Comparison of ENCODE assay signal across 16 mouse cellular contexts in genomic region chr8:45267611-45268391, GRCm38 (mm10). TPM values are rescaled to one million over a fixed set of nuclear protein-coding genes. Genes with fewer than 3 reads are reported as not detected.
DNase-seq lines count a peak whose midpoint lies in the region; ATAC-seq and TF ChIP-seq lines count a peak whose summit lies in the region.
"Had no signal": no experiment of that assay in that cellular context is flagged by ENCODE, and none has a peak within 500 bp of the region (broad histone marks: within the 10 kb centered on the region; RNA-seq: fewer than 3 reads in every experiment).

No protein-coding gene starts in this region.

- ATAC-seq in kidney, embryonic 15.5 days (replicated peaks; ENCODE audit: low FRiP score), result no peak
- peak; percentile 42 for ATAC-seq in lung, postnatal 0 days
- ATAC-seq in midbrain, embryonic 16.5 days, result no peak

- no peak overlapping the region for H3K4me2 ChIP-seq in kidney, embryonic 15.5 days
- H3K4me2 ChIP-seq in lung, postnatal 0 days (replicated peaks; ENCODE audit: low read depth, low read length), result no peak overlapping the region
- no peak overlapping the region for H3K4me2 ChIP-seq in midbrain, embryonic 16.5 days (ENCODE audit: low read length)

- no peaks in the 10 kb centered on the region for H3K36me3 ChIP-seq in kidney, embryonic 15.5 days
- H3K36me3 ChIP-seq in lung, postnatal 0 days (ENCODE audit: insufficient read depth, low read length), result no peaks in the 10 kb centered on the region
- H3K36me3 ChIP-seq in midbrain, embryonic 16.5 days (ENCODE audit: control insufficient read depth, insufficient read depth, low read length), result no peaks in the 10 kb centered on the region

- no peak for TF ChIP-seq CTCF in lung, postnatal 0 days (IDR thresholded peaks at IDR 0.05)

- TF ChIP-seq EP300 in lung, postnatal 0 days (IDR thresholded peaks at IDR 0.05), result no peak

- H3K27ac ChIP-seq in kidney, embryonic 15.5 days, result no peak overlapping the region
- no peak overlapping the region for H3K27ac ChIP-seq in lung, postnatal 0 days (ENCODE audit: low read length)
- no peak overlapping the region for H3K27ac ChIP-seq in midbrain, embryonic 16.5 days (ENCODE audit: low read length)
- H3K27ac ChIP-seq: macrophage had no signal

- 75% methylated on average over 4 of the region's 4 CpGs for WGBS in kidney, embryonic 15.5 days
- 53% methylated on average over 4 of the region's 4 CpGs for WGBS in lung, postnatal 0 days
- WGBS in midbrain, embryonic 16.5 days, result 89% methylated on average over 4 of the region's 4 CpGs

- DNase-seq in kidney, adult 18-20 months, result peak; percentile 5
- DNase-seq in NIH3T3 (ENCODE audit: low read depth), result peak; percentile 52
- peak; percentile 13 to 46 for DNase-seq in adrenal gland, postnatal 36 days
- DNase-seq in lung, postnatal 0 days (ENCODE audit: low spot score), result peak; percentile 18
- DNase-seq in natural killer cell, adult 2 months (ENCODE audit: low spot score in 2 of 2), result no peak
- DNase-seq: cerebellum, postnatal 36 days; gastrocnemius, postnatal 36 days; right cerebral cortex, postnatal 25 days; thymus, adult 2 months had no signal

- no peaks in the 10 kb centered on the region for H3K27me3 ChIP-seq in kidney, embryonic 15.5 days
- no peaks in the 10 kb centered on the region for H3K27me3 ChIP-seq in lung, postnatal 0 days (replicated peaks; ENCODE audit: insufficient read depth, low read length)
- H3K27me3 ChIP-seq in midbrain, embryonic 16.5 days (ENCODE audit: control insufficient read depth, insufficient read depth, low read depth, low read length), result no peaks in the 10 kb centered on the region

- H3K9me3 ChIP-seq in kidney, embryonic 15.5 days (replicated peaks), result no peaks in the 10 kb centered on the region; the same call in 1 of the 2 replicates
- H3K9me3 ChIP-seq in lung, postnatal 0 days (ENCODE audit: low read length), result no peaks in the 10 kb centered on the region
- 0 out of 2 replicates have a peak, but pooled peaks cover 2% of the 10 kb centered on the region for H3K9me3 ChIP-seq in midbrain, embryonic 16.5 days (replicated peaks; ENCODE audit: control insufficient read depth, low read length, poor library complexity, severe bottlenecking)

- H3K4me1 ChIP-seq in kidney, embryonic 15.5 days, result no peaks in the 10 kb centered on the region
- H3K4me1 ChIP-seq in lung, postnatal 0 days (ENCODE audit: insufficient read depth, low read depth, low read length), result no peaks in the 10 kb centered on the region
- H3K4me1 ChIP-seq in midbrain, embryonic 16.5 days (ENCODE audit: control insufficient read depth, insufficient read depth, low read length), result no peaks in the 10 kb centered on the region

- no peak overlapping the region for H3K4me3 ChIP-seq in kidney, embryonic 15.5 days (replicated peaks)
- no peak overlapping the region for H3K4me3 ChIP-seq in lung, postnatal 0 days (ENCODE audit: low read depth, low read length)
- no peak overlapping the region for H3K4me3 ChIP-seq in midbrain, embryonic 16.5 days (ENCODE audit: low read depth, low read length)
- H3K4me3 ChIP-seq: erythroblast, embryonic 14.5 days; myocyte had no signal

- no peak overlapping the region for H3K9ac ChIP-seq in kidney, embryonic 15.5 days
- no peak overlapping the region for H3K9ac ChIP-seq in lung, postnatal 0 days (replicated peaks; ENCODE audit: low read depth)
- no peak overlapping the region for H3K9ac ChIP-seq in midbrain, embryonic 16.5 days (ENCODE audit: low read depth, low read length)

RNA-seq across cellular contexts. Expression of gene F11, which starts 6.0 kb away (rescaled TPM):
- polyA plus RNA-seq in kidney, embryonic 15.5 days (2015; fragmentation: Nextera tagmentation; extraction: Ambion mirVana), result 0.13 and 0.21 TPM in 2 replicates
- under 1 TPM in 1 of 2 experiments, not detected in 1; 0.20 TPM for total RNA-seq in adrenal gland, postnatal 36 days (2021)
- polyA plus RNA-seq in lung, postnatal 0 days (2015; fragmentation: Nextera tagmentation; extraction: Ambion mirVana), result not detected in 2 replicates
- not detected in 2 replicates for polyA plus RNA-seq in midbrain, embryonic 16.5 days (2015; fragmentation: Nextera tagmentation; extraction: Ambion mirVana)
- total RNA-seq: gastrocnemius, postnatal 36 days; layer of hippocampus, postnatal 14 days had no signal
- polyA plus RNA-seq: intestine, embryonic 14.5 days; macrophage; myocyte; thymus, adult 2 months had no signal

RNA-seq across cellular contexts. Expression of gene Klkb1, which starts 26.9 kb away (rescaled TPM):
- polyA plus RNA-seq in kidney, embryonic 15.5 days (2015; fragmentation: Nextera tagmentation; extraction: Ambion mirVana), result 0.05 and 0.10 TPM in 2 replicates
- total RNA-seq in adrenal gland, postnatal 36 days (2021), result under 1 TPM in 1 of 2 experiments, not detected in 1; 0.07 TPM
- polyA plus RNA-seq in lung, postnatal 0 days (2015; fragmentation: Nextera tagmentation; extraction: Ambion mirVana), result 0.15 and 0.25 TPM in 2 replicates
- not detected in 2 replicates for polyA plus RNA-seq in midbrain, embryonic 16.5 days (2015; fragmentation: Nextera tagmentation; extraction: Ambion mirVana)
- total RNA-seq: gastrocnemius, postnatal 36 days; layer of hippocampus, postnatal 14 days had no signal
- polyA plus RNA-seq: erythroblast, embryonic 14.5 days; intestine, embryonic 14.5 days; myocyte; thymus, adult 2 months had no signal

RNA-seq across cellular contexts. Expression of gene Gm45753, which starts 40.5 kb away (rescaled TPM):
- polyA plus RNA-seq in kidney, embryonic 15.5 days (2015; fragmentation: Nextera tagmentation; extraction: Ambion mirVana), result 0.32 and 0.42 TPM in 2 replicates
- not detected for total RNA-seq in adrenal gland, postnatal 36 days (2021)
- 0.05 and 0.12 TPM in 2 replicates for polyA plus RNA-seq in lung, postnatal 0 days (2015; fragmentation: Nextera tagmentation; extraction: Ambion mirVana)
- polyA plus RNA-seq in midbrain, embryonic 16.5 days (2015; fragmentation: Nextera tagmentation; extraction: Ambion mirVana), result not detected in 2 replicates
- total RNA-seq: gastrocnemius, postnatal 36 days; layer of hippocampus, postnatal 14 days had no signal
- polyA plus RNA-seq: erythroblast, embryonic 14.5 days; intestine, embryonic 14.5 days; myocyte; thymus, adult 2 months had no signal

Comparison
In these comparisons a context has a peak if more than half of its experiments do, and no peak if none do; other contexts are left out.
1. DNase-seq: peak in kidney, adult 18-20 months (single experiment), NIH3T3 (single experiment), adrenal gland, postnatal 36 days (2 of 2) and lung, postnatal 0 days (single experiment); none in natural killer cell, adult 2 months (0 of 2).